Mouse (Mus musculus) stomach, postnatal 0 days (tissue): ENCODE data around the gene Gm13030.

Experiments used
- CTCF ChIP-seq: IDR thresholded peaks from 2 replicates; pipeline ENCODE4 v1.5.1; 2016; ENCODE audit warnings: antibody characterized with exemption, low read depth, mild to moderate bottlenecking, moderate library complexity
- EP300 ChIP-seq: optimal IDR thresholded peaks from 2 replicates; pipeline ENCODE3; 2016; ENCODE audit warnings: antibody characterized with exemption

DNA sequence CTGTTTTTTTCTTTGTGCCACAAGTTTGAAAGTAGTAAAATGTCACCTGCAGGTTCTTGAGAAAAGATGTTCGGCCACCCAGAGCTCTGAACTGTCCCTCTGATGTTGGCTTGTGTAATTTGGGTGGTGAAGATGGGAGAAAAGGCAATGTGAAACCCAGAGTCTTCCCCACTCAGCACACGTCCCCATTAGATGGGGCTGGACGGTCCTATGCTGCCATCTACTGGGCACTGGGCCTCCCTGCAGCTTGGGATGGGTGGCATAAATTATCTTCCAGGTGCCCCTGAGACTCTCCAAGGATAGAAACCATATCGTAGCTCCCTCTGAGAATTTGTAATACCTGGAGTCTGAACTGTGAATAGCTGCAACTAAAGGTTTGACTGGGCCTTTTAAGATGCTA lies 22.3 kb downstream of the Gm13030 start:
- TF ChIP-seq CTCF (peak; percentile 100), EP300 (no peak)
